16 mouse cellular contexts compared by ENCODE assay signal in the genomic region with DNA sequence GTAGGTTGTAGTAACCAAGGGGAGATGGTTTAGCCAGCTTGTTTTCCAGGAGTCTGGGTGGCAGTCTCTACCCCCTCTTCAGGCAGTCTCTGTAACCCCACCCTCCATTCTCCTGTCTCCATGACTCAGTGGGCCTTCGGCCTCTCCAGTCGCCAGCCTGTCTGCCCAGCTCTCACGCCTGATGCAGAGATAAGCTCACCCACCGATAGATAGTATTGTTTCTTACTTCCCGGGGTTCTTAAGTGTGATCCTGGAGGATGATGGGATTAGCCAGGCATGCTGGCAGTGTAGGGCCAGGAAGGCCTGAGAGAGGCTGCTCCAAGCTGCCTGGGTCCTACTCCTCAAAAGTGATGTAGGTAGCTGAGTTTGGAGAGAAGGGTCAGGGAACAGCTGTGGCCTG. TPM values are rescaled to one million over a fixed set of nuclear protein-coding genes. Genes with fewer than 3 reads are reported as not detected.
DNase-seq lines count a peak whose midpoint lies in the region; ATAC-seq and TF ChIP-seq lines count a peak whose summit lies in the region.
"Had no signal": no experiment of that assay in that cellular context is flagged by ENCODE, and none has a peak within 500 bp of the region (broad histone marks: within the 10 kb centered on the region; RNA-seq: fewer than 3 reads in every experiment).

No protein-coding gene starts in this region.

- TF ChIP-seq EP300 in lung, postnatal 0 days (IDR thresholded peaks at IDR 0.05), result peak; percentile 69; the same call in 1 of the 2 replicates

- ATAC-seq in lung, embryonic 16.5 days (ENCODE audit: low read depth), result no peak
- ATAC-seq in lung, postnatal 0 days, result peak; percentile 34
- no peak for ATAC-seq in frontal cortex, adult (ENCODE audit: low TSS enrichment)
- ATAC-seq: inflammation-experienced regulatory T-cells, adult 6 months had no signal

- DNase-seq in gastrocnemius, adult 2 months, result no peak
- DNase-seq in gastrocnemius, adult 8-10 months (ENCODE audit: low spot score in 2 of 2), result no peak
- DNase-seq in lung, postnatal 14 days, result no peak
- DNase-seq in lung, postnatal 0 days (ENCODE audit: low spot score), result no peak
- no peak for DNase-seq in adrenal gland, postnatal 14 days
- DNase-seq in left cerebral cortex, adult 9 months (ENCODE audit: low spot score in 2 of 2), result no peak
- DNase-seq: cerebellum, adult 2 months; liver; thymus, postnatal 14 days had no signal

- WGBS in lung, embryonic 16.5 days, result 28% methylated on average over 5 of the region's 5 CpGs
- WGBS in lung, postnatal 0 days, result 38% methylated on average over 5 of the region's 5 CpGs

- H3K27me3 ChIP-seq in lung, embryonic 16.5 days (ENCODE audit: control insufficient read depth, insufficient read depth, low read depth, low read length), result no peaks in the 10 kb centered on the region
- no peaks in the 10 kb centered on the region for H3K27me3 ChIP-seq in lung, postnatal 0 days (replicated peaks; ENCODE audit: insufficient read depth, low read length)
- H3K27me3 ChIP-seq: hindbrain, embryonic 12.5 days; lung, embryonic 15.5 days had no signal

- H3K9me3 ChIP-seq in lung, embryonic 16.5 days (ENCODE audit: control insufficient read depth, low read length), result peaks cover 2% of the 10 kb centered on the region; the same call in 1 of the 2 replicates
- H3K9me3 ChIP-seq in lung, postnatal 0 days (ENCODE audit: low read length), result no peaks in the 10 kb centered on the region
- H3K9me3 ChIP-seq: lung, embryonic 15.5 days had no signal

- H3K36me3 ChIP-seq in lung, embryonic 16.5 days (ENCODE audit: control insufficient read depth, insufficient read depth, low read length), result no peaks in the 10 kb centered on the region
- H3K36me3 ChIP-seq in lung, postnatal 0 days (ENCODE audit: insufficient read depth, low read length), result no peaks in the 10 kb centered on the region
- H3K36me3 ChIP-seq: heart, embryonic 13.5 days; hindbrain, embryonic 12.5 days; lung, embryonic 15.5 days had no signal

- H3K4me2 ChIP-seq in lung, embryonic 16.5 days (ENCODE audit: low read depth, low read length), result no peak overlapping the region
- H3K4me2 ChIP-seq in lung, postnatal 0 days (replicated peaks; ENCODE audit: low read depth, low read length), result no peak overlapping the region
- H3K4me2 ChIP-seq: heart, embryonic 13.5 days; hindbrain, embryonic 12.5 days; lung, embryonic 15.5 days; midbrain, embryonic 11.5 days had no signal

- no peak for TF ChIP-seq CTCF in gastrocnemius, adult 2 months (IDR thresholded peaks at IDR 0.05)
- 0 out of 2 replicates have a peak, but pooled peaks have one; percentile 8 for TF ChIP-seq CTCF in lung, postnatal 0 days (IDR thresholded peaks at IDR 0.05)

- intact Hi-C loops in gastrocnemius, adult 2 months (cut with DNase I), result no loop called here

- H3K4me3 ChIP-seq in gastrocnemius, adult 2 months, result no peak overlapping the region
- no peak overlapping the region for H3K4me3 ChIP-seq in lung, embryonic 16.5 days (ENCODE audit: low read length)
- no peak overlapping the region for H3K4me3 ChIP-seq in lung, postnatal 0 days (ENCODE audit: low read depth, low read length)
- H3K4me3 ChIP-seq: heart, embryonic 13.5 days; hindbrain, embryonic 12.5 days; lung, embryonic 15.5 days had no signal

- H3K27ac ChIP-seq in gastrocnemius, adult 2 months, result peak overlapping the region; percentile 56
- H3K27ac ChIP-seq in lung, embryonic 16.5 days (ENCODE audit: low read length), result no peak overlapping the region
- 0 out of 2 replicates have a peak overlapping the region, but pooled peaks have one; percentile 7 for H3K27ac ChIP-seq in lung, postnatal 0 days (ENCODE audit: low read length)
- H3K27ac ChIP-seq: heart, embryonic 13.5 days; hindbrain, embryonic 12.5 days had no signal

- H3K9ac ChIP-seq in lung, embryonic 16.5 days (ENCODE audit: low read length), result 0 out of 2 replicates have a peak overlapping the region, but pooled peaks have one; percentile 8
- no peak overlapping the region for H3K9ac ChIP-seq in lung, postnatal 0 days (replicated peaks; ENCODE audit: low read depth)
- H3K9ac ChIP-seq: heart, embryonic 13.5 days; hindbrain, embryonic 12.5 days; lung, embryonic 15.5 days had no signal

- H3K4me1 ChIP-seq in lung, embryonic 16.5 days (replicated peaks; ENCODE audit: control insufficient read depth, insufficient read depth, low read length), result peaks cover 35% of the 10 kb centered on the region
- H3K4me1 ChIP-seq in lung, postnatal 0 days (ENCODE audit: insufficient read depth, low read depth, low read length), result peaks cover 14% of the 10 kb centered on the region; the same call in 1 of the 2 replicates

RNA-seq across cellular contexts. Expression of gene Mrps18a, which starts 29.7 kb away (rescaled TPM):
- total RNA-seq in gastrocnemius, adult 2 months (2021), result 100 to 1,000 TPM in 1 of 2 experiments, 10 to 100 TPM in 1; 84.2 to 104 TPM
- 10 to 100 TPM; 78.9 to 93.4 (median 89.2) TPM for total RNA-seq in gastrocnemius, adult 8-10 months (2022)
- polyA plus RNA-seq in lung, embryonic 16.5 days (2015; fragmentation: Nextera tagmentation; extraction: Ambion mirVana), result 134 and 138 TPM in 2 replicates
- 96.4 and 103 TPM in 2 replicates for polyA plus RNA-seq in lung, postnatal 0 days (2015; fragmentation: Nextera tagmentation; extraction: Ambion mirVana)
- total RNA-seq in adrenal gland, postnatal 14 days (2021), result 107 and 111 TPM in 2 replicates

RNA-seq across cellular contexts. Expression of gene Vegfa, which starts 48.9 kb away (rescaled TPM):
- total RNA-seq in gastrocnemius, adult 2 months (2021), result 100 to 1,000 TPM; 135 to 219 TPM
- total RNA-seq in gastrocnemius, adult 8-10 months (2022), result 100 to 1,000 TPM in 3 of 4 experiments, 10 to 100 TPM in 1; 88.9 to 165 (median 110) TPM
- polyA plus RNA-seq in lung, embryonic 16.5 days (2015; fragmentation: Nextera tagmentation; extraction: Ambion mirVana), result 4.5 and 5.7 TPM in 2 replicates
- 21.4 and 31.9 TPM in 2 replicates for polyA plus RNA-seq in lung, postnatal 0 days (2015; fragmentation: Nextera tagmentation; extraction: Ambion mirVana)
- total RNA-seq in adrenal gland, postnatal 14 days (2021), result 422 and 438 TPM in 2 replicates
- polyA plus RNA-seq: inflammation-experienced regulatory T-cells, adult 6 months had no signal
